20 mouse cellular contexts compared by ENCODE assay signal in genomic region chr9:101289750-101290149, GRCm38 (mm10). TPM values are rescaled to one million over a fixed set of nuclear protein-coding genes. Genes with fewer than 3 reads are reported as not detected.
A peak's percentile ranks its signal among the peaks of the same experiment; 100 is the strongest.
DNase-seq lines count a peak whose midpoint lies in the region; ATAC-seq and TF ChIP-seq lines count a peak whose summit lies in the region.
"Had no signal": no experiment of that assay in that cellular context is flagged by ENCODE, and none has a peak within 500 bp of the region (broad histone marks: within the 10 kb centered on the region; RNA-seq: fewer than 3 reads in every experiment).

No protein-coding gene starts in this region.

- peak overlapping the region; percentile 21 for H3K4me2 ChIP-seq in lung, embryonic 16.5 days (ENCODE audit: low read depth, low read length)
- peak overlapping the region; percentile 14 for H3K4me2 ChIP-seq in intestine, embryonic 15.5 days (replicated peaks)
- peak overlapping the region; percentile 45 for H3K4me2 ChIP-seq in stomach, embryonic 16.5 days (ENCODE audit: low read depth, low read length)
- H3K4me2 ChIP-seq: hindbrain, embryonic 15.5 days; limb, embryonic 12.5 days; liver, embryonic 13.5 days had no signal

- TF ChIP-seq POLR2A in kidney, adult 2 months (IDR thresholded peaks at IDR 0.05; ENCODE audit: low read depth, low read length), result no peak

- no peak overlapping the region for H3K9ac ChIP-seq in lung, embryonic 16.5 days (ENCODE audit: low read length)
- no peak overlapping the region for H3K9ac ChIP-seq in intestine, embryonic 15.5 days
- H3K9ac ChIP-seq in stomach, embryonic 16.5 days (ENCODE audit: low read length), result no peak overlapping the region; the same call in 1 of the 2 replicates
- H3K9ac ChIP-seq: hindbrain, embryonic 15.5 days; limb, embryonic 12.5 days; liver, embryonic 13.5 days had no signal

- DNase-seq in kidney, adult 2 months, result no peak
- no peak for DNase-seq in kidney, adult 11 months
- DNase-seq in lung, postnatal 36 days, result no peak
- no peak for DNase-seq in left cerebral cortex, adult 9 months (ENCODE audit: low spot score in 2 of 2)
- DNase-seq: adrenal gland, postnatal 14 days; cerebellum, adult 9-11 months; heart, postnatal 36 days; kidney, postnatal 10 days; liver, embryonic 13.5 days; lung, postnatal 4 days; right cerebral cortex, postnatal 4 days; thymus, postnatal 25 days had no signal

- peak overlapping the region; percentile 1 for H3K27ac ChIP-seq in kidney, adult 2 months (ENCODE audit: insufficient read depth, low read depth, low read length)
- H3K27ac ChIP-seq in lung, embryonic 16.5 days (ENCODE audit: low read length), result no peak overlapping the region
- H3K27ac ChIP-seq in intestine, embryonic 15.5 days, result no peak overlapping the region
- peak overlapping the region; percentile 91 for H3K27ac ChIP-seq in stomach, embryonic 16.5 days (ENCODE audit: low read length)
- H3K27ac ChIP-seq: forebrain, embryonic 10.5 days; hindbrain, embryonic 15.5 days; limb, embryonic 12.5 days; liver, embryonic 13.5 days; midbrain, embryonic 10.5 days had no signal

- TF ChIP-seq CTCF in kidney, adult 2 months (conservative IDR thresholded peaks at IDR 0.05; ENCODE audit: insufficient read depth, insufficient read length, low read depth, low read length), result no peak

- ATAC-seq in lung, embryonic 16.5 days (ENCODE audit: low read depth), result no peak
- ATAC-seq in intestine, embryonic 15.5 days, result no peak
- peak; percentile 47; the same call in 1 of the 2 replicates for ATAC-seq in stomach, embryonic 16.5 days (ENCODE audit: insufficient read depth, low FRiP score)

- no peaks in the 10 kb centered on the region for H3K36me3 ChIP-seq in kidney, adult 2 months (ENCODE audit: control insufficient read depth, insufficient read depth, low read length)
- no peaks in the 10 kb centered on the region for H3K36me3 ChIP-seq in lung, embryonic 16.5 days (ENCODE audit: control insufficient read depth, insufficient read depth, low read length)
- H3K36me3 ChIP-seq in intestine, embryonic 15.5 days, result no peaks in the 10 kb centered on the region
- no peaks in the 10 kb centered on the region for H3K36me3 ChIP-seq in stomach, embryonic 16.5 days (ENCODE audit: control insufficient read depth, insufficient read depth, low read length)
- H3K36me3 ChIP-seq: forebrain, embryonic 10.5 days; hindbrain, embryonic 15.5 days; limb, embryonic 12.5 days; liver, embryonic 13.5 days; midbrain, embryonic 10.5 days had no signal

- no peak overlapping the region for H3K4me3 ChIP-seq in kidney, adult 2 months (ENCODE audit: insufficient read depth, low read depth, low read length)
- 0 out of 2 replicates have a peak overlapping the region, but pooled peaks have one; percentile 1 for H3K4me3 ChIP-seq in lung, embryonic 16.5 days (ENCODE audit: low read length)
- no peak overlapping the region for H3K4me3 ChIP-seq in intestine, embryonic 15.5 days (replicated peaks)
- H3K4me3 ChIP-seq in stomach, embryonic 16.5 days (replicated peaks; ENCODE audit: low read length), result no peak overlapping the region; the same call in 1 of the 2 replicates
- H3K4me3 ChIP-seq: forebrain, embryonic 10.5 days; hindbrain, embryonic 15.5 days; limb, embryonic 12.5 days; liver, embryonic 13.5 days; midbrain, embryonic 10.5 days had no signal

- H3K9me3 ChIP-seq in lung, embryonic 16.5 days (ENCODE audit: control insufficient read depth, low read length), result no peaks in the 10 kb centered on the region; the same call in 1 of the 2 replicates
- H3K9me3 ChIP-seq in intestine, embryonic 15.5 days, result no peaks in the 10 kb centered on the region
- H3K9me3 ChIP-seq in stomach, embryonic 16.5 days (replicated peaks; ENCODE audit: control insufficient read depth, low read length), result no peaks in the 10 kb centered on the region
- H3K9me3 ChIP-seq: forebrain, embryonic 10.5 days; hindbrain, embryonic 15.5 days; limb, embryonic 12.5 days; liver, embryonic 13.5 days; midbrain, embryonic 10.5 days had no signal

- H3K4me1 ChIP-seq in kidney, adult 2 months (ENCODE audit: control insufficient read depth, insufficient read depth, low read length), result no peaks in the 10 kb centered on the region
- H3K4me1 ChIP-seq in lung, embryonic 16.5 days (replicated peaks; ENCODE audit: control insufficient read depth, insufficient read depth, low read length), result no peaks in the 10 kb centered on the region; the same call in 1 of the 2 replicates
- no peaks in the 10 kb centered on the region for H3K4me1 ChIP-seq in intestine, embryonic 15.5 days (replicated peaks)
- 0 out of 2 replicates have a peak, but pooled peaks cover 4% of the 10 kb centered on the region for H3K4me1 ChIP-seq in stomach, embryonic 16.5 days (ENCODE audit: control insufficient read depth, insufficient read depth, low read length)
- H3K4me1 ChIP-seq: hindbrain, embryonic 15.5 days; limb, embryonic 12.5 days; liver, embryonic 13.5 days; midbrain, embryonic 10.5 days had no signal

- no peaks in the 10 kb centered on the region for H3K27me3 ChIP-seq in kidney, adult 2 months (replicated peaks; ENCODE audit: control insufficient read depth, insufficient read depth, low read length)
- H3K27me3 ChIP-seq in lung, embryonic 16.5 days (ENCODE audit: control insufficient read depth, insufficient read depth, low read depth, low read length), result no peaks in the 10 kb centered on the region
- no peaks in the 10 kb centered on the region for H3K27me3 ChIP-seq in intestine, embryonic 15.5 days (replicated peaks)
- H3K27me3 ChIP-seq in stomach, embryonic 16.5 days (ENCODE audit: control insufficient read depth, insufficient read depth, low read length), result no peaks in the 10 kb centered on the region
- H3K27me3 ChIP-seq: CH12.LX; hindbrain, embryonic 15.5 days; limb, embryonic 12.5 days; liver, embryonic 13.5 days had no signal

- 71% methylated on average over 11 of the region's 11 CpGs for WGBS in kidney, adult 2 months
- WGBS in lung, embryonic 16.5 days, result 52% methylated on average over 11 of the region's 11 CpGs
- 60% methylated on average over 11 of the region's 11 CpGs for WGBS in intestine, embryonic 15.5 days
- WGBS in stomach, embryonic 16.5 days, result 65% methylated on average over 11 of the region's 11 CpGs

RNA-seq across cellular contexts. Expression of gene Ppp2r3a, which starts 38.2 kb away (rescaled TPM):
- 13.9 and 17.6 TPM in 2 replicates for polyA plus RNA-seq in kidney, adult 2 months (2012; rRNA removed)
- polyA plus RNA-seq in lung, embryonic 16.5 days (2015; fragmentation: Nextera tagmentation; extraction: Ambion mirVana), result 11.3 and 12.4 TPM in 2 replicates
- polyA plus RNA-seq in intestine, embryonic 15.5 days (2015; fragmentation: Nextera tagmentation; extraction: Ambion mirVana), result 9.0 and 9.8 TPM in 2 replicates
- 12.4 and 15.7 TPM in 2 replicates for polyA plus RNA-seq in stomach, embryonic 16.5 days (2015; fragmentation: Nextera tagmentation; extraction: Ambion mirVana)

Comparison
In these comparisons a context has a peak if more than half of its experiments do, and no peak if none do; other contexts are left out.
1. H3K27ac ChIP-seq: peak in kidney, adult 2 months (single experiment) and stomach, embryonic 16.5 days (single experiment); none in lung, embryonic 16.5 days (single experiment) and intestine, embryonic 15.5 days (single experiment).
2. Peak in every context shown above with its lines, with median percentiles within 50 percentile points of each other: H3K4me2 ChIP-seq.